Mouse (Mus musculus): Measurements from ENCODE around the gene Il5.

The Il5 gene

GRCm38 (mm10) chr11:53742353-53742752 lies 21.8 kb downstream of the Il5 start:
- in situ Hi-C loops (cut with MseI, MboI), result no loop called here

- in situ Hi-C loops (cut with MseI, MboI), result no loop called here
Measured at GRCm38 (mm10) chr11:53745260-53745659, 24.7 kb downstream of the Il5 start.

GRCm38 (mm10) chr11:53747985-53748384 lies 27.4 kb downstream of the Il5 start:
- in situ Hi-C loops (cut with MseI, MboI), result no loop called here

- in situ Hi-C loops (cut with MseI, MboI), result no loop called here
Measured at GRCm38 (mm10) chr11:53748614-53749013, 28.0 kb downstream of the Il5 start.

- in situ Hi-C loops (cut with MseI, MboI), result no loop called here
Measured at GRCm38 (mm10) chr11:53749306-53749705, 28.7 kb downstream of the Il5 start.

GRCm38 (mm10) chr11:53749716-53750352 lies 29.2 kb downstream of the Il5 start:
- in situ Hi-C loops (cut with MseI, MboI), result no loop called here

GRCm38 (mm10) chr11:53755011-53755595 lies 34.5 kb downstream of the Il5 start:
- in situ Hi-C loops (cut with MseI, MboI), result loop anchor here (5.0 kb wide), 2 partner anchors 92 to 97 kb away; no protein-coding TSS in a partner anchor

- in situ Hi-C loops (cut with MseI, MboI), result loop anchor here (5.0 kb wide), 2 partner anchors 90 to 95 kb away; no protein-coding TSS in a partner anchor
Measured at GRCm38 (mm10) chr11:53757612-53758011, 37.0 kb downstream of the Il5 start.

GRCm38 (mm10) chr11:53758033-53758432 lies 37.4 kb downstream of the Il5 start:
- in situ Hi-C loops (cut with MseI, MboI), result loop anchor here (5.0 kb wide), 2 partner anchors 89 to 94 kb away; no protein-coding TSS in a partner anchor

GRCm38 (mm10) chr11:53758791-53759351 lies 38.3 kb downstream of the Il5 start:
- in situ Hi-C loops (cut with MseI, MboI), result loop anchor here (5.0 kb wide), 2 partner anchors 88 to 93 kb away; no protein-coding TSS in a partner anchor

GRCm38 (mm10) chr11:53759545-53760406 lies 39.2 kb downstream of the Il5 start:
- in situ Hi-C loops (cut with MseI, MboI), result loop anchor here (5.0 kb wide), 2 partner anchors 88 to 93 kb away; no protein-coding TSS in a partner anchor

GRCm38 (mm10) chr11:53761284-53761683 lies 40.7 kb downstream of the Il5 start:
- in situ Hi-C loops (cut with MseI, MboI), result no loop called here

GRCm38 (mm10) chr11:53761822-53762221 lies 41.2 kb downstream of the Il5 start:
- in situ Hi-C loops (cut with MseI, MboI), result no loop called here

- in situ Hi-C loops (cut with MseI, MboI), result no loop called here
Measured at GRCm38 (mm10) chr11:53762426-53762825, 41.8 kb downstream of the Il5 start.

- in situ Hi-C loops (cut with MseI, MboI), result no loop called here
Measured at GRCm38 (mm10) chr11:53762827-53763495, 42.4 kb downstream of the Il5 start.

GRCm38 (mm10) chr11:53763496-53764140 lies 43.0 kb downstream of the Il5 start:
- in situ Hi-C loops (cut with MseI, MboI), result no loop called here

- in situ Hi-C loops (cut with MseI, MboI), result no loop called here
Measured at GRCm38 (mm10) chr11:53764581-53764980, 44.0 kb downstream of the Il5 start.

GRCm38 (mm10) chr11:53768422-53769184 lies 48.0 kb downstream of the Il5 start:
- in situ Hi-C loops (cut with MseI, MboI), result no loop called here

GRCm38 (mm10) chr11:53769185-53769576 lies 48.6 kb downstream of the Il5 start:
- in situ Hi-C loops (cut with MseI, MboI), result no loop called here

- in situ Hi-C loops (cut with MseI, MboI), result no loop called here
Measured at GRCm38 (mm10) chr11:53769760-53770124, 49.1 kb downstream of the Il5 start, which contains the start of gene Irf1. Irf1 (plus strand) TSS chr11:53770014.
